Mouse (Mus musculus) right cerebral cortex, postnatal 14 days (tissue): Measurements from ENCODE around the gene Metrn.

Experiments used
- DNase-seq: peaks from one replicate; pipeline ENCODE4 v3.0.0; 2022

The Metrn gene

GRCm38 (mm10) chr17:25762591-25762990, 34.3 kb downstream of the Metrn start:
- no peak for DNase-seq

GRCm38 (mm10) chr17:25761561-25761970, 35.4 kb downstream of the Metrn start:
- DNase-seq = no peak

- no peak for DNase-seq
Measured at GRCm38 (mm10) chr17:25760148-25760547, 36.8 kb downstream of the Metrn start.

GRCm38 (mm10) chr17:25757691-25758090, 39.2 kb downstream of the Metrn start:
- no peak for DNase-seq

GRCm38 (mm10) chr17:25756378-25757242, 40.3 kb downstream of the Metrn start:
- no peak for DNase-seq

GRCm38 (mm10) chr17:25755627-25756377, 41.1 kb downstream of the Metrn start:
- DNase-seq = no peak

GRCm38 (mm10) chr17:25755086-25755485, 41.9 kb downstream of the Metrn start:
- no peak for DNase-seq

- DNase-seq = no peak
Measured at GRCm38 (mm10) chr17:25754241-25754640, 42.7 kb downstream of the Metrn start, which contains the start of gene Msln. Gene Msln (minus strand): TSS chr17:25754378.

GRCm38 (mm10) chr17:25751446-25751845, 45.5 kb downstream of the Metrn start:
- DNase-seq = peak; percentile 64

GRCm38 (mm10) chr17:25749314-25749713, 47.6 kb downstream of the Metrn start:
- no peak for DNase-seq

- no peak for DNase-seq
Measured at GRCm38 (mm10) chr17:25748238-25748637, 48.7 kb downstream of the Metrn start.

- no peak for DNase-seq
Measured at GRCm38 (mm10) chr17:25744311-25744710, 52.6 kb downstream of the Metrn start.

- no peak for DNase-seq
Measured at GRCm38 (mm10) chr17:25743831-25744230, 53.1 kb downstream of the Metrn start.
